Mouse (Mus musculus) urinary bladder, postnatal 36 days (tissue): ENCODE measurements around the gene Ints7.

Source experiments
- DNase-seq, 2 experiments: peaks; one replicate each; pipeline ENCODE4 v3.0.0; 2022; ENCODE audit warnings: low spot score in 2 of 2, mixed read lengths in 1 of 2

The Ints7 gene

GRCm38 (mm10) chr1:191575458-191576247 is at the start of gene Ints7, which contains the start of gene Dtl:
Gene Ints7 (plus strand): TSS chr1:191575636.
Gene Dtl (minus strand): TSS chr1:191575544.
- DNase-seq: peak; percentile 99 to 100

- no peak for DNase-seq
These were observed 48.3 kb upstream of the Ints7 start for GRCm38 (mm10) chr1:191527089-191527488.

GRCm38 (mm10) chr1:191527921-191528612 is 47.4 kb upstream of the Ints7 start:
- DNase-seq: no peak

GRCm38 (mm10) chr1:191529406-191529805 is 46.0 kb upstream of the Ints7 start:
- peak; percentile 10 to 48 for DNase-seq

- DNase-seq: no peak
These were observed 44.4 kb upstream of the Ints7 start for GRCm38 (mm10) chr1:191531023-191531422.

- no peak for DNase-seq
These were observed 40.5 kb upstream of the Ints7 start for GRCm38 (mm10) chr1:191534896-191535295.

- no peak for DNase-seq
These were observed 35.1 kb upstream of the Ints7 start for GRCm38 (mm10) chr1:191540300-191540699.

- no peak for DNase-seq
These were observed 34.4 kb upstream of the Ints7 start for GRCm38 (mm10) chr1:191541014-191541413.

GRCm38 (mm10) chr1:191541619-191542018 is 33.8 kb upstream of the Ints7 start:
- DNase-seq: no peak

- no peak for DNase-seq
These were observed 31.7 kb upstream of the Ints7 start for GRCm38 (mm10) chr1:191543747-191544146.

- DNase-seq: no peak
These were observed 24.6 kb upstream of the Ints7 start for GRCm38 (mm10) chr1:191550786-191551185.

- no peak for DNase-seq
These were observed 18.3 kb upstream of the Ints7 start for GRCm38 (mm10) chr1:191557109-191557508.

- DNase-seq: no peak
These were observed 15.7 kb upstream of the Ints7 start for GRCm38 (mm10) chr1:191559779-191560178.

GRCm38 (mm10) chr1:191562823-191563365 is 12.5 kb upstream of the Ints7 start:
- no peak for DNase-seq

- DNase-seq: no peak
These were observed 7.6 kb upstream of the Ints7 start for GRCm38 (mm10) chr1:191567859-191568258.

- no peak for DNase-seq
These were observed 5.8 kb upstream of the Ints7 start for GRCm38 (mm10) chr1:191569625-191570024.

GRCm38 (mm10) chr1:191570415-191570814 is 5.0 kb upstream of the Ints7 start:
- DNase-seq: no peak

GRCm38 (mm10) chr1:191573906-191574639 is 1.4 kb upstream of the Ints7 start:
- no peak for DNase-seq

- DNase-seq: peak in 1 of 2 experiments; percentile 35
These were observed 472 bp upstream of the Ints7 start for GRCm38 (mm10) chr1:191574871-191575457.

- no peak for DNase-seq
These were observed 4.1 kb downstream of the Ints7 start for GRCm38 (mm10) chr1:191579524-191579923.

- no peak for DNase-seq
These were observed 6.2 kb downstream of the Ints7 start for GRCm38 (mm10) chr1:191581641-191582040.

- DNase-seq: no peak
These were observed 8.4 kb downstream of the Ints7 start for GRCm38 (mm10) chr1:191583836-191584235.
